Mouse (Mus musculus) embryonic stem cell, embryonic (primary cell): ENCODE data around the gene Lasp1.

ENCODE experiments used
- CTCF ChIA-PET, 4 experiments: fragments of 300-600 bp in 2 of 4; fragments of 350-600 bp in 2 of 4; sonication (Branson Sonifier 250); formaldehyde crosslinking; loops; one replicate each; lab custom pipeline; 2022; ENCODE audit warnings: inconsistent platforms in 2 of 4; lab: Charles Lee
- POLR2A ChIA-PET, 4 experiments: fragments of 300-600 bp in 2 of 4; fragments of 350-600 bp in 2 of 4; sonication (Branson Sonifier 250); formaldehyde crosslinking; loops; one replicate each; lab custom pipeline; 2022; ENCODE audit warnings: antibody characterized with exemption in 4 of 4, inconsistent platforms in 1 of 4; lab: Charles Lee

Gene Lasp1

DNA sequence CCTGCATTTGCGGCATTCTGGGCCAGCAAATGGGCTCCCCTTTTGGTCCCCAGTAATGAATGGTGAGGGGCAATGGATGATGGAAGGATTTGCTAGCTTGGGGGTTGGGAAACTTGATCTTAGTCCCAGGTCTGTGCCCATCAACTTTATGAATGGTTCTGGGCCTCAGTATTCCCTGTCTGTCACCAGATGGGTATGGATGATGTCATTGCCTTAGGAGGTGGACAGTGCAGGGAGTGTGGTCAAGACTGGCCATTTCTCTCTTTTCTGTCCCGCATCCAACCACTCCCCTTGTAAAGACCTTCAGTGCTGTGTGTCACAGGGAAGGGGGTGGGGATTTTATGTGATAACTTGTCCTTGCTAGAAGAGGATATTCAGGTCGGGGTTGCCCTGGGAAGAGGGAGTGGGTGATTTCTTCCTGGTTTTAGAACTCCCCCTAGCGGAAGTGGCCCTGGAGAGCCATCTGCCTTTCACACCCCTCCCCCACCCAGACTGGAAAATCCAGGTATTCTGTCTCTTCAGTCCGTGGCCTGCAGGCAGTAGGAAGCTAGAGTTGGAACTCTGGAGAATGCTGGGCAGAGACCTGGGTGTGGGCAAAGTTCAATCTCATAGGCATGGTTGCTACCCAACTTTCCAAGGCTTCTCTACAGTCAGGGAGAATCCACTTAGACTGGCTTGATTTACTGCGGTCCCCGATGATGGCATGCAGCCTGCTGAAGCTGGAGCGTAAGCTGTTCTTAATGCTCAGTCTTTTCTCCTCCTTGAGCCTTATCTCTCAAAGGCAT lies 2.8 kb downstream of the Lasp1 start:
- ChIA-PET POLR2A (interaction anchor here in 3 of 4 experiments (0.6 to 27.6 kb wide), 19 partner anchors 8 to 225 kb away, joined by 3 to 667 read pairs (median 5); partner anchors contain the start of genes B230217C12Rik (in 3 of the 3), Rpl23 (in 3 of the 3), 1700001P01Rik (in 2 of the 3) and Cacnb1 (in 1 of the 3)), CTCF (interaction anchor here in 3 of 4 experiments (0.6 to 3.2 kb wide), 10 partner anchors 8 to 171 kb away, joined by 3 to 13 read pairs (median 4); partner anchors contain the start of genes B230217C12Rik (in 2 of the 3) and Fbxo47 (in 1 of the 3))

DNA sequence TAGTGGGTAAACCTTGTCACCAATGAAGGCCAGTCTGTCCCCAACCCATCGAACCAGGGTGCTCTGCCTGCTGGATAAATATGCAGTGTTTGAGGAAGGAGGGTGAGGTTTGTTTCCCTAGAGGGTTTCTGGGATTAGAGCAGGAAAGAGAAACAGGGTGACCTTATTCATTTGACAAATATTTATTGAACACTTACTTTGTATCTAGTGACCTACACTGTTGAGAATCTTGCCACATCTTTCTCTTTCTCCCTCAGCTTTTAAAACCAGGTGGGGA lies 3.3 kb downstream of the Lasp1 start:
- CTCF ChIA-PET = interaction anchor here in 3 of 4 experiments (0.6 to 2.7 kb wide), 10 partner anchors 9 to 170 kb away, joined by 3 to 9 read pairs (median 4); partner anchors contain the start of genes B230217C12Rik (in 1 of the 3) and Fbxo47 (in 1 of the 3)
- POLR2A ChIA-PET = interaction anchor here in 3 of 4 experiments (0.6 to 27.6 kb wide), 17 partner anchors 8 to 220 kb away, joined by 3 to 667 read pairs (median 8); partner anchors contain the start of genes Rpl23 (in 3 of the 3), 1700001P01Rik (in 2 of the 3), B230217C12Rik (in 2 of the 3) and Cacnb1 (in 1 of the 3)

DNA sequence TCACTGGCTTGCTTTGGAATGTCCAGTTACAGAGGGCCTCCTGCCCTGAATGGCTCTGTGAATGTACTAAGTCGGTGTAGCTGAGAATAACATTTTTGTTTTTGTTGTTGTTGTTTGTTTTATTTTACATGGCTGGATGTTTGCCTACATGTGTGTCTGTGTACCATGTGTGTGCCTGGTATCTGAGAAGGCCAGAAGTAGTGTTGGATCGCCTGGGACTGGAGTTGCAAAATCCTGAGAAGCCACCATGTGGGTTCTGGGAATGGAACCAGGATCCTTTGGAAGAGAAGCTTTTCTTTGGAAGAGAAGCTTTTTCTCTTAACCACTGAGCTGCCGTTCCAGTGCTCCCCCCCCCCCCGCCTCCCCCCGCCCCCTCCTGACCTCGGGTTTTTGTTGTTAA lies 3.7 kb downstream of the Lasp1 start:
- ChIA-PET CTCF (interaction anchor here in 3 of 4 experiments (0.6 to 2.7 kb wide), 7 partner anchors 9 to 144 kb away, joined by 3 to 9 read pairs (median 3); partner anchors contain the start of genes B230217C12Rik (in 1 of the 3) and Fbxo47 (in 1 of the 3)), POLR2A (interaction anchor here in 3 of 4 experiments (0.7 to 27.6 kb wide), 18 partner anchors 8 to 220 kb away, joined by 3 to 667 read pairs (median 6); partner anchors contain the start of genes B230217C12Rik (in 3 of the 3), Rpl23 (in 3 of the 3), 1700001P01Rik (in 2 of the 3) and Cacnb1 (in 1 of the 3))

DNA sequence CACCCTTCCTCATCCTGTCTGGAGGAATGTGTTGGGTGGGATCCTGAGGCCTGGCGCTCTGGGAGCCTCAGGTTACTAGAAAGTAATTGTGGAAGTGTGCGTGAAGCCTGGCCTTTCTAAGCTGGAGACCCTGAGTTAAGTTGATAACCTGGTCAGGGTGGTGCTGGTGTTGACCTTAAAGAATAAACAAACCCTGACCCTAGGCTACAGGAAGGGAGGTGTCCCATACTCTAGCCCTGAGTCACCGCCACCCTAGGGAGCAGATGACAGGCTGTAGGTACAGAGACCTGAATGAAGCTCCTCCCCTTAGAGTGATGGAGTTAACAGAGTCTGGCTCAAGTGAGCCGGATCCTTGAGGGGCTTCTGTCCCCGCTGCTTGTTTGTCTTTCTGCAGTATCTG lies 5.0 kb downstream of the Lasp1 start:
- ChIA-PET CTCF (interaction anchor here in 3 of 4 experiments (0.6 to 1.6 kb wide), 8 partner anchors 37 to 369 kb away, joined by 3 to 9 read pairs (median 4); partner anchors contain the start of gene B230217C12Rik (in 1 of the 3)), POLR2A (interaction anchor here (0.6 to 27.6 kb wide), 30 partner anchors 9 to 409 kb away, joined by 3 to 667 read pairs (median 4); partner anchors contain the start of genes Rpl23 (in 3 of the 4), 1700001P01Rik (in 2 of the 4), Fbxo47 (in 2 of the 4) and B230217C12Rik (in 1 of the 4))

DNA sequence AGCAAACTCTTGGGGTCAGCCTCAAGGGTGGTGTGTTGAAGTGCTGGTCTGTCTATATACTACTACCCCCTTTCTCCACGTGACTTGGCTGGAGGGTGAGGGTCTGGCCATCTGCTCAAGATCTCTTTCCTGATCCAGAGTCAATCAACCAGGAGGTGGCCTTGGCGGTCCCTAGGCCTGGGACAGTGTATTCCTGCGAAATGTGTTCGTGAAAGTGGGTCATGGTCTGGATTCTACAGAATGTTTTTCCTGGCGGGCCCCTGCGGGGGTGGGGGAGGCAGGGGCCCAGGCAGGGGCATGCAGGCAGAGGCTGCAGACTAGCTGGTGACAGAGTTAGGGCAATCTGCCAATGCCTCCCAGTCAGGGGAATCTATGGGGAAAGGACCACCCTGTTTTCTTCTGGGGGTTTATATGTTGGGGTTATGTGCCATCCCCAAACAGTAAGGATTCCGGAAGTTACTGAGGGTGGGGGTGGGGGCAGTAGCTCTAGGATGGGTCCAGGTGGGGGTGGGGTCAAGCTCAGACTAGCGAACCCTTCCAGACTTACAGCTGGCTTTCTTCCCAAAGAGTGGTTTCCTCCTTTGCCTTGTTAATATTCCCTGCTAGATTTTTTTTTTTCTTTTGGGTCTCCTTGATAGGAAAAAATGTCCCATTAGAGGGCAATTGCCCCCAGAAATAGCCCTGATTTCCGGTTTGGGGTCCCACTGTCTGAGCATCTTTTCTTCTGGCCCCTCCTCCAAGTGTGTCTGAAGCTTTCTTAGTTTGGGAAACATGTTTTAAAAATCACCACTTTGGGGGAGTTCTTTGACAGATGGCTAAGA lies 6.3 kb downstream of the Lasp1 start:
- ChIA-PET POLR2A (interaction anchor here (0.5 to 27.6 kb wide), 44 partner anchors 5 to 548 kb away, joined by 3 to 667 read pairs (median 4); partner anchors contain the start of genes B230217C12Rik (in 3 of the 4), 1700001P01Rik (in 2 of the 4), Fbxo47 (in 2 of the 4) and Rpl23 (in 2 of the 4)), CTCF (interaction anchor here in 2 of 4 experiments (0.6 to 1.9 kb wide), 8 partner anchors 10 to 1803 kb away, joined by 3 to 5 read pairs (median 3); partner anchors contain the start of genes B230217C12Rik (in 1 of the 2) and Pgap3 (in 1 of the 2))

DNA sequence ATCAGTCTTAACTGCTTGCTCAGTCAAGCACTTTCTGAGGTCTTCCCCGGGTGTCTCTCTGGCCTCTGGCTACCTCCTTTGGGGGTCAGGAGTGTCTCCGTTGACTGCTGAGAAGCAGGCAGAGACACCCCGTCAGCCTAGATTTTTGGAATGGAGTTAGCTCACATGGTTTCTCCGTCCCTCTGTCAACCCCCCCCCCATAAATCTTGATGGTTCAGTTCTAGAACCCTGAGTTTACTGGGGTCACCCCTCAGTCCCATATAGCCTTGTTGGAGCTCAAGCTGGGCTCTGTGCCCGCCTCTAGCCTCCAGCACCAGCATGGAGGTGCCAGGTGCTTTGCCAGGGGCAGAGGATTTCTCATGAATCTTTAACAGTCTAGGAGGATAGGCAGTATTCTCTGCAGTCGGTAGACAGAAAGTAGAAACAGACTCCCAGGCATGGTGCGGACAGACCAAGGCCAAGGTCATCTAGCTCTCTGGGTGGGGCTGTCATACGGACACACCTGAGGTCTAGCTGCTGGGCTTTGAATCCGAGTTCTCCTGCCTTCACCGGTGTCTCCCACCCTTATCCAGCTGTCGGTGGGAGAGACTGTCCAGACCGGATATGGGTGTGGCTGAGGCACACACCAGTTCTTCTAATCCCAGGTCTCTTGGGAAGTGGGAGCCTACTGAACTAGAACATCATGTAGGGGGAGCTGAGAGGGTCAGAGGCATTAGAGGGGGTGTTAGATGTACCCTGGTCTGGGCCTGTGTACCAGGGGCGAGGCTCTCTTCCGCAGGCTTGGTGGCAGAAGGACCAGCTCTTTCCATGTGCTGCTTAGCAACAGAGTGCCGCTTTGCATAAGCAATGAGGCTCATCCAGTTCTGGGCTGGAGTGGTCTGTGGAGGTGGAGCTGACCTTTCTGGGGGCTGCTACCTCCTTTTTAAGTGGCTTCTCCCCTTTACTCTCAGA lies 7.1 kb downstream of the Lasp1 start:
- ChIA-PET CTCF (interaction anchor here in 3 of 4 experiments (0.5 to 1.9 kb wide), 14 partner anchors 9 to 1801 kb away, joined by 3 to 5 read pairs (median 3); partner anchors contain the start of genes B230217C12Rik (in 1 of the 3) and Pgap3 (in 1 of the 3)), POLR2A (interaction anchor here (0.6 to 27.6 kb wide), 57 partner anchors 6 to 397 kb away, joined by 3 to 667 read pairs (median 4); partner anchors contain the start of genes Rpl23 (in 4 of the 4), B230217C12Rik (in 3 of the 4), 1700001P01Rik (in 2 of the 4) and Fbxo47 (in 2 of the 4))

DNA sequence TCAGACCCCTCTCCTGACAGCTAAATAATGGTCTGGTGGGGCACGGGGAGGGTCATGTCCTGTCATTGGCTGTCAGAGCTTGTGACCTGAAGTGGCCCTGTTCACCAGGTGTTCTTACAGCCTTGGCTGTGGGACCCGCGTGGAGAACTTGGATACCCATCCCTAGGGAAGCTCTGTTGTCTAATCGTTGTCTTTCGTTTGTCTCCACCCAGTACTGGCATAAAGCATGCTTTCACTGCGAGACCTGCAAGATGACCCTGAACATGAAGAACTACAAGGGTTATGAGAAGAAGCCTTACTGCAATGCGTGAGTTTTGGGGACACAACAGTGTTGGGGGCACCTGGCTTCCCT lies 7.8 kb downstream of the Lasp1 start:
- ChIA-PET POLR2A (interaction anchor here (0.7 to 27.6 kb wide), 42 partner anchors 7 to 396 kb away, joined by 3 to 667 read pairs (median 4); partner anchors contain the start of genes Rpl23 (in 4 of the 4), B230217C12Rik (in 3 of the 4), 1700001P01Rik (in 2 of the 4) and Fbxo47 (in 2 of the 4)), CTCF (interaction anchor here in 3 of 4 experiments (0.5 to 1.9 kb wide), 9 partner anchors 9 to 1802 kb away, joined by 3 to 5 read pairs (median 4); partner anchors contain the start of gene B230217C12Rik (in 1 of the 3))

DNA sequence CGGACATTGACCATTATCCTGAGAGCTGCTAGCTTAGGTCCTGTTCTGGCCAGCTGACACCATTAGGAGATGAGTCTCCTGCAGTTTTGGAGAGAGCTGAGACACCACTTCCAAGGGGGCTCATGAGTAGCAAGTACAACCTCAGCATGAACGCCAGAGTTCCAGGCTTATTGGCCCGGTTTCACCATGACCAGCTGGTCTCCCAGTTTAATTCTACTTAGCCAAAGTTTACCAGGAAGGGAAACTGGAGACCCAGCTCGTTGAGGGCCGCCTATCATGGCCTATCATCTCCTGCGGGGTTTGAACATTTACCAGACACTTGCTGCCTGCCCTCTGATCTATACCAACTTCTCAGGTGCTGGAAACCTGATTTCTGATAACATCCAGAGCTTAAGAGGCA lies 8.8 kb downstream of the Lasp1 start:
- ChIA-PET POLR2A (interaction anchor here (0.5 to 27.6 kb wide), 33 partner anchors 3 to 1015 kb away, joined by 3 to 667 read pairs (median 4); partner anchors contain the start of genes B230217C12Rik (in 3 of the 4), Lasp1 (in 3 of the 4), Rpl23 (in 3 of the 4) and 1700001P01Rik (in 2 of the 4)), CTCF (interaction anchor here (0.6 to 4.2 kb wide), 10 partner anchors 8 to 537 kb away, joined by 3 to 13 read pairs (median 3); partner anchors contain the start of genes Lasp1 (in 2 of the 4), B230217C12Rik (in 1 of the 4) and Gpr179 (in 1 of the 4))

DNA sequence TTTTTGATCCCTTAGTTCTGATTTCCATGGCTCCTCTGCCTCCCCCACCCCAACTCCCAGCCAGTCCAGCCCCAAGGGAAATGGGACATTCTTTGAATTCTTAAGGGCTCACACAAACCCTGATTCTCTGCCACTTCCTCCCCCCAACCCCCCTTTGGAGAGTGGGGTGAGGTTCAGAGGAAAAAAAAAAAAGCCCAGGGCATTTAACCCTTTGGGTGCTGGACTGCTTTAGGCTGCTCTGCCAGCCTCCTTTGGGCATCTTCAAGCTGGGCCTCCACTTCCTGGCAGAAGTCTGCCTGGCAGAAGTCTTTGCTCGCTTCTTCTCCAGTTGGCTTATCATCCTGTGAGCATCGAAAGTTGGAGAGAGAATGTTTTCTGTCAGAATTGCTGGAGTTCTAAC lies 9.3 kb downstream of the Lasp1 start:
- POLR2A ChIA-PET = interaction anchor here (0.7 to 27.6 kb wide), 37 partner anchors 4 to 1016 kb away, joined by 3 to 667 read pairs (median 4); partner anchors contain the start of genes B230217C12Rik (in 3 of the 4), Lasp1 (in 3 of the 4), Rpl23 (in 3 of the 4) and 1700001P01Rik (in 2 of the 4)
- CTCF ChIA-PET = interaction anchor here in 3 of 4 experiments (0.6 to 4.2 kb wide), 10 partner anchors 8 to 456 kb away, joined by 3 to 13 read pairs (median 3); partner anchors contain the start of genes B230217C12Rik (in 1 of the 3), Gpr179 (in 1 of the 3) and Lasp1 (in 1 of the 3)

DNA sequence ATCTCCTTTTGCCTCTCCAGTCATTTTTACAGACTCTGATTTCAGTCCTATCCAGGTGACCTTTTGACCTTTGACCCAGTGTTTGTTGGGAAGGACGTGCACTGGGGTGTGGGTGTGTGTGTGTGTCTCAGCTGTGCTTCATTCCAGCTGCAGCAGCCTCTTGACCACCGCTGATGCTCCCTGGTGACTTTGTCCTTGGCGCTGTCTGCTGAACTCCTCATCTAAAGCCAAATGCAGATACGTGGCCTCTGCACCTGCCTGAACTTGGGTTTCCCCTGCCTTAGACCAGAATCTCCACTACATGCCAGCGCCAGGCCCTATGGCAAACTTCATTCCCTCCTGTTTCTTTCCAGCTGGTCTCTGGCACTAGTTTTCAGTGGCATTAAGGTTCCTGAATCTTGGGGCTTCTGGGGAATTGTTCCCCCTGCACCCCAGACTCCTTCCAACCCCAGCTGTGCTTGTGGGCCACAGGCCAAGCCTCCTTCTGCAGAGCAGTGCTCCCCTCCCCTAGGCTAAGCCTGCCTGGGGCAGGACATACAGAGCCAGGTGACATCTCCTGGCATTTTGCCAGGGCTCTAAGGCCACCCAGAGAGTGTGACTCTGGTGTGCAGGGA lies 9.9 kb downstream of the Lasp1 start:
- ChIA-PET CTCF (interaction anchor here in 2 of 4 experiments (0.7 to 4.2 kb wide), 4 partner anchors 9 to 166 kb away, joined by 3 to 13 read pairs (median 4); partner anchors contain the start of gene Lasp1 (in 1 of the 2)), POLR2A (interaction anchor here (0.6 to 27.6 kb wide), 29 partner anchors 4 to 494 kb away, joined by 3 to 667 read pairs (median 5); partner anchors contain the start of genes Lasp1 (in 3 of the 4), Rpl23 (in 3 of the 4), 1700001P01Rik (in 2 of the 4) and B230217C12Rik (in 2 of the 4))

DNA sequence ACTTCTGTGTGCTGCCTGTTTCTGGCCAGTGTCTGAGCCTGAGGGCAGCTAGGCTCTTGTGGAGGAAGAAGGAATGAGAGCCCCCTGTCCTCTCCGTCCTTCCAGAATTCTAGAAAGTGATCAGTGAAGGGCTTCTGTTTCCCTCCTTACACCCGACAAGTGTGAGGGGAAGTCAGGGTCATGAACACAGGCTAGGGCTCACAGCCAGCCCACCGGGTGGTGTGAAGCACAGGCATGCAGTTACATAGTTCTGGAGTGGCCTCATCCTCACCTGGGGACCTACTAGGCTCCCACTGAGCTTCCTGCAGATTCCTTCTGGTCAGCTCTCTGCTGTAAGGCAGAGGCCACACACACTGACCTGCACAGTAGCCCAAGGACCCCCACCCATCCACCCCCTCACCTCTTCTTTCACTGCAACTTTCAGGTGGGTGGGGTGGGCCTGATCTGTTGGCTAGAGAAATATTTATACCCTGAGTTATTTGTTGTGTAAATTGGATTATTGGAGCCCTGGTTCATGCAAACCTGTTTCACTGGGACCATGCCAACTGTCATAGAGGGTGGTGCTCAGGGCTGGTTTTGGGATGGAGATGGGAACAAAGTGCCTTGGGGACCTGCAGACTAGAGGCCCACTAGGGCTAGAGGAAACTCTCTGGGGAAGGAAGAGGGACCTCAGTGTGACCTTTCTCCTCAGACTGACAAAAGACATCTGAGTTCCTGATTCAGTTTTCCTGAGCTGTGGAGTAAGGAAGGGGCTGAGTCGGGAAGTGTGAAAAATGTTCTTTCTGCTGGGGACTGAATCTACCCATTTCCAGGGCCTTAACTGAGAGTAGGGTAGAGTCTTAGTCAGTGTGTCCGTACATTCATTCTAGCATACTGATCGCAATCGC lies 10.7 kb downstream of the Lasp1 start:
- CTCF ChIA-PET = interaction anchor here in 1 of 4 experiments (1.1 to 4.2 kb wide), 3 partner anchors 8 to 90 kb away, joined by 3 to 13 read pairs (median 4); partner anchors contain the start of gene Lasp1
- POLR2A ChIA-PET = interaction anchor here (0.5 to 27.6 kb wide), 31 partner anchors 5 to 1692 kb away, joined by 3 to 667 read pairs (median 5); partner anchors contain the start of genes Lasp1 (in 3 of the 4), 1700001P01Rik (in 2 of the 4), B230217C12Rik (in 2 of the 4) and Cwc25 (in 2 of the 4)

DNA sequence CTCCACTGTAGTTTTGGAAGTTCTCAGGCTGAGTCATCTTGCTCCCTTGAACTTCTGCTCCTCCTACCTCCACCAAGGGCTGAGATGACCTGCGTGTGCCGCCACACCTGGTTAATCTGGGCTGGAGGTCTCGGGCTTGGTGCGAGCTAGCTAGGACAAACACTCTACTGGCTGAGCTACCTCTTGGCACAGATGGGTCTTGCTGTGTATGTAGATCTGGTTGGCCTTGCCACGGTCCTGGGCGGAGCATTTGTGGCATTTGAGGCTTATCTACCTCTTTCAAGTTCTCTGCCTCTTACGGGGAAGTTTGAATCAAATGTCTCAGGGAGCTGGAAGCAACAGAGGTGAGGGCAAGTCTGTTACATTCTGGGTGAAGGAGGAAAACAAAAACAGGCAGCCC lies 11.6 kb downstream of the Lasp1 start:
- ChIA-PET POLR2A (interaction anchor here in 3 of 4 experiments (0.5 to 27.6 kb wide), 19 partner anchors 4 to 1692 kb away, joined by 3 to 667 read pairs (median 8); partner anchors contain the start of genes 1700001P01Rik (in 2 of the 3), Fbxo47 (in 2 of the 3), Lasp1 (in 2 of the 3) and Rpl23 (in 2 of the 3)), CTCF (interaction anchor here in 3 of 4 experiments (0.6 to 4.2 kb wide), 3 partner anchors 8 to 1395 kb away, joined by 7 to 13 read pairs (median 13); partner anchors contain the start of gene Lasp1 (in 1 of the 3))

DNA sequence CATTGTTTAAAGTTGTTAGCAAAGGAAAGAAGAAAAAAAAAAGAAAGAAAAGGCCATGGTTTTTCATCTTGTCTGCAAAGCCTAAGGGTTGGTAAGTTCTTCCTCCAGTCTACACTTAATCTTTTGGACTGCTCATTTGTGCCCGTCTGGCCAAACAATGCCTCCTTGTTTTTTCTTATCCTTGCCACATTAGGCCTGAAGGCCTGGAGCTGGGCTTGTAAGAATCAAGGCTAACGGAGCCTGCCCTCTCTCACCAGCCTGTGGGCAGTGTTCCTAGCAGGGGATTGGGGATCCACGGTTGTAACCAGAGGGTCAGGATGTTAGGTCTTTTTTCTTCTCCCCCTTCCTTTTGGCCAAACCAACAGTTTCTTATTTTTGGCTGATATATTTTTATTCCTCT lies 12.2 kb downstream of the Lasp1 start:
- CTCF ChIA-PET = interaction anchor here in 3 of 4 experiments (0.6 to 4.2 kb wide), 5 partner anchors 9 to 1396 kb away, joined by 3 to 13 read pairs (median 7); partner anchors contain the start of gene Lasp1 (in 1 of the 3)
- POLR2A ChIA-PET = interaction anchor here in 3 of 4 experiments (0.7 to 27.6 kb wide), 20 partner anchors 4 to 907 kb away, joined by 3 to 667 read pairs (median 8); partner anchors contain the start of genes 1700001P01Rik (in 2 of the 3), Fbxo47 (in 2 of the 3), Lasp1 (in 2 of the 3) and Rpl23 (in 2 of the 3)
